Mouse (Mus musculus) layer of hippocampus, postnatal 14 days (tissue): ENCODE data around the gene Filip1. TPM values are rescaled to one million over a fixed set of nuclear protein-coding genes. Genes with fewer than 3 reads are reported as not detected.

Experiments used
- DNase-seq, 2 experiments: peaks; one replicate each; pipeline ENCODE4 v3.0.0; 2021 to 2022; ENCODE audit warnings: low spot score in 2 of 2, mixed read lengths in 1 of 2
- total RNA-seq, 2 experiments: library from RNA; stranded (reverse); gene quantifications; 2 replicates each; pipeline ENCODE4 v1.2.3; 2021

Gene Filip1
- total RNA-seq, 2 experiments from 2014 or later = 13.6 to 15.5 TPM

DNA sequence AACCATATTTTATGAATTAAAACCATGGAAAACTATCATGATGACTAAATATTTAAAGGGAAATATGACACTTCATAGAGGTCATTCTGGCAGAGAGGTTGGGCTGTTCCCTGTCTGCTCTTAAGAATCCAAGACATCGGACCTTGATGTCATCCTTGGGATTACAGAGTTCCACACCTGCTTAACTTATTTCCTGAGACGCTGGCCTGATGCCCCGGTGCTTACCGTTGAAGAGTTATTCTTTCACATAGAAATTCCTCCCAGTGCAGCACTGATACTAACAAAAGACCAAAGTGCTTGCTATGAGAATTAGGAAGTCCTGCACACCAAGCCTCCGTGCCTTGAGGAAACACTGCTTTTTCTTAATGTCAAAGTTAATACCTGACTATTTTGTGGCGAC, 62.6 kb downstream of the Filip1 start:
- DNase-seq = no peak

GRCm38 (mm10) chr9:79948376-79948775, 64.3 kb downstream of the Filip1 start:
- DNase-seq = no peak

- DNase-seq = no peak
Measured at GRCm38 (mm10) chr9:79947973-79948372, 64.7 kb downstream of the Filip1 start.

GRCm38 (mm10) chr9:79947414-79947813, 65.2 kb downstream of the Filip1 start:
- DNase-seq = no peak

GRCm38 (mm10) chr9:79944872-79945271, 67.8 kb downstream of the Filip1 start:
- no peak for DNase-seq

DNA sequence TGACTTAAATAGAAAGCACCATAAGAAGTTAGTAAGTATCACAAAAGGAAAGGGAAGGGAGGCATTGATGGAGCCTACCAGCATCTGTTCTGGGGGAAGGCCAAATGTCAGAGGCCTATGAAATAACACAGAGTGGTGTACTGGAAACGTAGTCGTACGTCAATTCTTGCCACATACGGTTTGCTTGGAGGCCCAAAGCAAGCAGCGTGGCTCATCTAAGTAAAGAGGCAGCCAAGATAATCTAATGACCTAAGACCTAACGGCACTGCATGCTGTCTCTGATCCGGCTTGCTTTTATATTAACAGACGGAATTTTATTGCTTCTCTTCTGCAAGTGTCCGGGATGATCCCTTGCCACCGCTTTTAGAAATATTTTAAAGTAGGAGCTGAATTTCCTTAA, 68.7 kb downstream of the Filip1 start:
- DNase-seq = no peak

DNA sequence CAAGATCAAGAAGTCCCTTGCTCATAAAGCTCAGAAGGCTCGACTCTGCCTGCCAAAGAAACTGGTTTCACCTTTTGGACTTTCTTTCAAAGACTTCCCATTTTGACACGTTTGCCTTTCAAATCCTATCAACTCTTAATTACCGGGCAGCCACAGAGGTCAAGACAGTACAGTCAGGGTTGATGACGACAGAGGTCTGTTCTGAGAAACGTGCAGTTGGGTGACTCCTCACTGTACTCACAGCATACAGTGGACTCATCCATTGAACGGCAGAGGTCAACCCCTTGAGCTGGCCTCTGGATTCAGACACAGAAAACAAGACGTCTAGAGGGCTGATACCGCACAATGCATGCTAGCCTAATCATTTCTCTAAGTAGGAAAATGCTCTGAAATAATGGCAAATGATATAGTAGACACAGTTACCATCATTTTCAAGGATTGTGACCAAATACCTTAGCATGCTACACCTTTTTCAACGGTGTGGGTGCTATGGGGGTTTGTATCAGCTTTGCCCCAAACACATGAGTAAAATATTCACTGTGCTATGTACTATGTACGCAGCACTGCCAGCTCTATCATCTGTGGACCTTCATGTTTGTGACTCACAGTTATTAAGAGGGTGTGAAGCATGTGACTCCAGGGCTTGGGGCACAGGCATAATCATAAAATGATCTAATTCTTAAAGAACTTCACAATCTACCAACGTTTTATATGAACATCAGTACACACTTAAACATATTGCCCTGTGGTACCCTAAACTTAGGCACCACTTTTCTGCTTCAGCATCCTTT, 74.0 kb downstream of the Filip1 start:
- no peak for DNase-seq

- no peak for DNase-seq
Measured at GRCm38 (mm10) chr9:79937570-79937969, 75.1 kb downstream of the Filip1 start.

GRCm38 (mm10) chr9:79932578-79932977, 80.1 kb downstream of the Filip1 start:
- DNase-seq = no peak

- DNase-seq = no peak
Measured at GRCm38 (mm10) chr9:79928092-79928491, 84.6 kb downstream of the Filip1 start.

GRCm38 (mm10) chr9:79927156-79927870, 85.3 kb downstream of the Filip1 start:
- no peak for DNase-seq

DNA sequence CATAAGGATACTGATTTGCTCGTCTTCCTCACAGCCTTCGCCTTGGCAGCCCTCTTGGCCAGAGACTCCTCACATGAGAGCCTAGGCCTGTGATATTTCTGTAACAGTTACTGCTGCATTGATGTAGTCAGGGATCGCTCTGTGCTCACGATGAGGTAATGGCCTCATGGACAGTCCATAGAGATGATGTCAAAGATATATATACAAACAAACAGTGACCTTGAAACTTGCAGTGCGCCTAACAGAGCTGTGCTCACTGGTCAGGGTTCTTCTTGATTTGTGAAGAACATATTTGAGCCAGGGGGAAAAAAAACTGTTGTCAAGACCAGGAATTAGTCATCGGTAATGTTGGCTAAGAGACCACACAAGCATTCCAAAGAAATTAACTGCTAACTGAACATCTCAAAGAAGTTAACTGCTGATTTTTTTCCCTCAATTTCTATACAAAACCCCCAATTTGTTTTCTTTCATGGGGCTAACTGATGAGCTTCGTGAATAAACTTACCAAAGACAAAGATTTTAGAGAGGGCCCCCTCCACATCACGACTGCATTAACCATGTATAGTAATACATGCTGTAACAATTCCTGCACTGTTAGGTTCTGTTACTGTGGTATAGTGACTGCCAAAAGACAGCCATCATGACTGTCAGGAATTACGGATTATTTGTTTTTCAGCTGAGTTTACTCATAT, 86.0 kb downstream of the Filip1 start:
- DNase-seq = no peak

- DNase-seq = peak in 1 of 2 experiments; percentile 24
Measured at GRCm38 (mm10) chr9:79925950-79926349, 86.7 kb downstream of the Filip1 start.

GRCm38 (mm10) chr9:79923262-79923661, 89.4 kb downstream of the Filip1 start:
- no peak for DNase-seq

DNA sequence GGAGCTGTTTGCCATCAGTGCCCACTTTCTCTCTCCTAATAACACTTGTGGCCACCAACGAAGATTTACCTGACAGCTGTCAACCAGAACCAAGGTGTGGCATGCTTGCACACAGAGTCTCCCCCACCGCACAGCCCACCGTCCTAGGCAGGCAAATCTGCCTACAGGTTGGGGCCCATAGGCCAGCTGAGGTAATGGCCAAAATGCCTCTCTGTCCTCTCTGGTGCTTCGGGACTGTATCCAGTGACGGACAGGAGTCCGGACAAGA, 90.2 kb downstream of the Filip1 start:
- DNase-seq = no peak

- no peak for DNase-seq
Measured at GRCm38 (mm10) chr9:79921701-79922492, 90.8 kb downstream of the Filip1 start.

GRCm38 (mm10) chr9:79920540-79920933, 92.1 kb downstream of the Filip1 start:
- no peak for DNase-seq

- DNase-seq = no peak
Measured at GRCm38 (mm10) chr9:79919750-79920539, 92.7 kb downstream of the Filip1 start.

- no peak for DNase-seq
Measured at GRCm38 (mm10) chr9:79919303-79919721, 93.3 kb downstream of the Filip1 start.

DNA sequence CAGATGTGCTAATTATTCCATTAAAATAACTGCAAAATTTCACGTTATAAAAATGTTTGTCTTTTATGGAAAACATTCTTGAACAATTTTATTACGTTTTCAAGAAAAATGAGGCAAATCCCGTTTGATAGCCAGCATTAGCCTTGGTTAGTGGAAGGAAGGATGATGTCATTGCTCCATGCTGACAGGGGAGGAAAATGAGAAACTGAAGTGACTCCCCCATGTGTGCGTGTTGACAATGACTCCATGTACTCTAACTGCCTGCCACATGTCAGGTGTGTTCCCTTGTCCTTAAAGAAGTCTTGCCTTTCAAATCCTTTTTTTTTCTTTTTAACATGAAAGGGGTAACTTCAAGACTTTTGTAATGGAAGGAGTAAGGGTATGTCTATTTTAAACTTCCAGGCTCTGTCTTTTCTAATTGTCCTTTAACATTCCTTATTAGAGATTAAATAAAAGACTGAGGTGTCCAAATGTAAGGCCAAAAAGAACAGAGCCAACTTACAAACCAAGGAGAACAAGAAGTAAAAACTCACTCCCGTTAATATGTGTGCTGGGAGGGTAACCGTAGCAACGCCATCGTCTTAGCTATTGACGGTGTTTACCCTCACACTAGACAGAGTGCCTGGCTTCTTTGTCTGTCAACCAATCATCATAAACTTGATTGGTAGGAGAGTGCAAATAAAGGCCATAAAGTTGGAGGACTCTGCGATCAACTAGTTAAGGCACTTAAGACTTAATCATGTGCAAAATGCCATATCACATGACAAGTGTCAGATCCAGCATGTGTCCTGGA, 94.1 kb downstream of the Filip1 start:
- no peak for DNase-seq
